Mouse (Mus musculus) right cerebral cortex, postnatal 36 days (tissue): ENCODE results near the gene Lrp1.
"Not testable (repeated sequence)": the region's sequence is repeated elsewhere in the genome, so short reads cannot be mapped to it uniquely, and the experiment has no call there.

Experiments
- DNase-seq, 2 experiments: peaks; one replicate each; pipeline ENCODE4 v3.0.0; 2022; ENCODE audit warnings: low spot score in 2 of 2, mixed read lengths in 1 of 2

The Lrp1 gene

GRCm38 (mm10) chr10:127620406-127621190, at the start of gene Lrp1:
Gene Lrp1, minus strand, starts transcription at chr10:127621148.
- no peak for DNase-seq

GRCm38 (mm10) chr10:127670185-127670584, 49.2 kb upstream of the Lrp1 start:
- no peak for DNase-seq

- peak; percentile 54 to 68 for DNase-seq
These were observed 48.2 kb upstream of the Lrp1 start for GRCm38 (mm10) chr10:127669170-127669569.

- DNase-seq: peak; percentile 77 to 78
These were observed 47.4 kb upstream of the Lrp1 start, which contains the start of gene Nab2 for GRCm38 (mm10) chr10:127668093-127669050. Gene Nab2, minus strand, starts transcription at chr10:127668568.

GRCm38 (mm10) chr10:127667269-127668092, 46.5 kb upstream of the Lrp1 start:
- DNase-seq: peak; percentile 71 to 79

- DNase-seq: peak; percentile 73 to 74
These were observed 45.7 kb upstream of the Lrp1 start, which contains the start of gene Nemp1 for GRCm38 (mm10) chr10:127666501-127667268. Gene Nemp1, plus strand, starts transcription at chr10:127666901.

GRCm38 (mm10) chr10:127665366-127666181, 44.6 kb upstream of the Lrp1 start:
- no peak for DNase-seq

- no peak for DNase-seq
These were observed 43.9 kb upstream of the Lrp1 start for GRCm38 (mm10) chr10:127664891-127665290.

GRCm38 (mm10) chr10:127664166-127664565, 43.2 kb upstream of the Lrp1 start:
- no peak for DNase-seq

GRCm38 (mm10) chr10:127663590-127663989, 42.6 kb upstream of the Lrp1 start:
- DNase-seq: no peak

- DNase-seq: no peak
These were observed 41.8 kb upstream of the Lrp1 start for GRCm38 (mm10) chr10:127662666-127663253.

- DNase-seq: peak; percentile 55 to 69
These were observed 41.1 kb upstream of the Lrp1 start for GRCm38 (mm10) chr10:127661915-127662663.

GRCm38 (mm10) chr10:127661291-127661914, 40.5 kb upstream of the Lrp1 start:
- DNase-seq: no peak

- DNase-seq: no peak
These were observed 38.6 kb upstream of the Lrp1 start for GRCm38 (mm10) chr10:127659551-127659950.

- no peak for DNase-seq
These were observed 37.1 kb upstream of the Lrp1 start for GRCm38 (mm10) chr10:127658076-127658475.

GRCm38 (mm10) chr10:127657617-127658016, 36.7 kb upstream of the Lrp1 start:
- not testable (repeated sequence) for DNase-seq

- no peak for DNase-seq
These were observed 34.1 kb upstream of the Lrp1 start for GRCm38 (mm10) chr10:127654970-127655579.
